Mouse (Mus musculus) thymus, postnatal 4 days (tissue): Measurements from ENCODE around the gene Tom1l2.

Source experiments
- DNase-seq: peaks from one replicate; pipeline ENCODE4 v3.0.0; 2021

Tom1l2 gene

DNA sequence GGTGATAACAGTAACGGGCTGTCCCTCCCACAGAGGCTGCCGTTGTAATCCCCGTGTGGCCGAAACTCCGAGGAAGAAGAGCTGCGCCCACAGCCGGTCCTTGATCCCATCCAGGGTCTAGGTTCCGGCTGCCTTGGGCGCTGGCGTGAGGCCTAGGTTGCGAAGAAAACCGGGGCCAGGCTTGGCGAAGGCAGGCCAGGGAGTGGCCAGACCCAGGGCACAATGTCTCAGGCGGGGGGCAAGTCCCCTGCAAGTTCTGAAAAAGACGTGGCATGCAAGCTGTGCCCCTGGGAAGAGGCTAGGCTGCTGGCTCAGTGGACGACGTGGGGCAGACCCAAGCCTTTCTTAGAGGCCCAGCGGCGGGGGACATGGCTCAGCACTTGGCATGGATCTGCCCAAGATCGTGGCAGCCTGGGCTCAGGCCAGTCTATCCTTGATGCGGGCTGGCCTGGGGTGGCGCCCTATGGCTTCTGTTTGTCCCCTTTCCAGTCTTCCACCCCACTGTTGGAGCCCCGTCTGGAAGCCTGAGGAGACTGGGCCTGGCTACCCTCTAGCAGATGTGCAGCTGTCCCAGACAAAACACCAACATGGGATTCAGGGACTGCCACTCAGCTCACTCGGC is 154.6 kb downstream of the Tom1l2 start:
- peak; percentile 35 for DNase-seq

DNA sequence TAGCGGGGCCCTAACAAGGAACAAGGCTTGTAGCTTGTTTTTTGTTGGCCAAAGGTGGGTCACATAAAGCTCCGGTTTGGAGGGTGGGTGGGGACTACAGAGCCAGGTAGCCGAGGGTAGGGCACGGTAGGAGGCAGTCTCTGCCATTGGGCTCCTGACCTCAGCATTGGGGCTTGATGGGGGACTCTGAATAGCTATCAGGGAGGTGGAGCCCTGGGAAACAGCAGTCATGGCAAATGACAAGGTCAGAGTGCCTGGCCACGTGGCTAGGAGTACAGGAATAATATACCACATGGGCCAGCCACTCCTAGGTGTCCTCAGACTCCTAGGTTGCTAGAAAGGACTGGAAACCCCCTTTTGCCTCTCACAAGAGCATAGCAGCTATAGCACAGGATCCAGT is 156.4 kb downstream of the Tom1l2 start:
- DNase-seq: no peak

DNA sequence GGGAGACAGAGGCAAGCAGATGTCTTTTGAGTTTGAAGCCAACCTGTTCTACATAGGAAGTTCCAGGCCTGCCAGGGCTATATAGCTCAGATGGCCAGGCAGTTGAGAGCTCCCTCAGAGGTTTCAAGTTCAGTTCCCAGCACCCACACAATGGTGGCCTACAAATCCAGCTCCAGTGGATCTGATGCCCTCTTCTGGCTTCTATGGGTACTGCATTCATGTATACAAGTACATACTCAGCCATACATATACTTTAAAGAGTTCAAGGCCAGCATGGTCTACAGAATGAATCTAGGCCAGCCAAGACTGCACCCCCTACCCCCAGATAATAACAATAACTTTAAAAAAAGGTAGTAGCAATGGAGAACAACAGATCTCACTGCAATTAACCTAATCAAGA is 157.6 kb downstream of the Tom1l2 start:
- DNase-seq: peak; percentile 45

DNA sequence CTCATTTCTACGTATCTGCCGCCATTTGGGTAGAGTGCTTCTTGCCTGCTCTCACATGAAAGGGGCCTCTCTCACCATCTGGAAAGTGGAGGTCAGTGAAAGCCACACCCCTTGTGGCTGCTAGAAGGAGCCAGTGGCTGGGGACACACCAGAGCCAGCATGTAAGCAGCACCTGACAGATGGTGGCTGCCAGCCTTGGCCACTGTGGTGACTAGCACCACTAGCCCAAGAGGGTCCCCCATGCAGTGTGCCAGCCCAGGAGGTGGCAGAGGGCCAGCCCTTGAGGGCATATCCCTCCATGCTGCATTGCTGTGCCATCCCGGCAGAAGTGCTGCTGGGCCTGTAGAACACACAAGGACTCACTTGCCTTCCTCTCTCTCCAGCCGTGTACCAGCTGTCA is 159.1 kb downstream of the Tom1l2 start:
- no peak for DNase-seq

DNA sequence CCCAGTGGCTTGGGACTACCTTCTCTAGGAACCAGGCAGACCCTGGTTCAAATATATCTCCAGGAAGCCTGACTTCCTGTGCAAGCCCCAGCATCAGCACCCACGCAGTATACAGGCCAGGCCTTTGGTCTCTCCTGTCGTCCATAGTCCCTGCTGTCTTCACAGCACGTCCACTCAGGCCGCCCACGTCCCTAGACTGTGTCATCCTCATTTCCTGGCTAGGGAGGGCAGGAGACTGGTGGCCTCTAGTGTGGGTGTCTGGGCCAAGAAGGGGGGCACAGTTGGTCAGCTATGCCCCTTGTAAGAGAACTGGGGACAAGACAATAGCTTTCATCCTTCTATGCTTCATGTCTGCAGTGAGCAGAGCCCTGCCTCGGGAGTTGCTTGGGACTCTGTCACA is 160.2 kb downstream of the Tom1l2 start:
- no peak for DNase-seq

DNA sequence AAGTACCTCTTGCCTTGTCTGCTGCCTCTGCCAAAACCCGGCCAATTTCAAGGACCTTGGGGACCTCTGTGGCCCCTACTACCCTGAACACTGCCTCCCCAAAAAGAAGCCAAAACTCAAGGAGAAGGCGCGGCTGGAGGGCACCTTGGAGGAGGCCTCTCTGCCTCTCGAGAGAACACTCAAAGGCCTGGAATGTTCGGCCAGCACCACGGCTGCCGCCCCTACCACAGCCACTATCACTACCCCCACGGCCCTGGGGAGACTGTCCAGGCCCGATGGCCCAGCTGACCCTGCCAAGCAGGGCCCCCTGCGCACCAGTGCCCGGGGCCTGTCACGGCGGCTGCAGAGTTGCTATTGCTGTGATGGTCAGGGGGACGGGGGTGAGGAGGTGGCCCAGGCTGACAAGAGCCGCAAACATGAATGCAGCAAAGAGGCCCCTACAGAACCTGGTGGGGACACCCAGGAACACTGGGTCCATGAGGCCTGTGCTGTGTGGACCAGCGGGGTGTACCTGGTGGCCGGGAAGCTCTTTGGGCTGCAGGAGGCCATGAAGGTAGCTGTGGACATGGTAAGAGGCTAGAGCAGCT is 162.6 kb downstream of the Tom1l2 start:
- no peak for DNase-seq

DNA sequence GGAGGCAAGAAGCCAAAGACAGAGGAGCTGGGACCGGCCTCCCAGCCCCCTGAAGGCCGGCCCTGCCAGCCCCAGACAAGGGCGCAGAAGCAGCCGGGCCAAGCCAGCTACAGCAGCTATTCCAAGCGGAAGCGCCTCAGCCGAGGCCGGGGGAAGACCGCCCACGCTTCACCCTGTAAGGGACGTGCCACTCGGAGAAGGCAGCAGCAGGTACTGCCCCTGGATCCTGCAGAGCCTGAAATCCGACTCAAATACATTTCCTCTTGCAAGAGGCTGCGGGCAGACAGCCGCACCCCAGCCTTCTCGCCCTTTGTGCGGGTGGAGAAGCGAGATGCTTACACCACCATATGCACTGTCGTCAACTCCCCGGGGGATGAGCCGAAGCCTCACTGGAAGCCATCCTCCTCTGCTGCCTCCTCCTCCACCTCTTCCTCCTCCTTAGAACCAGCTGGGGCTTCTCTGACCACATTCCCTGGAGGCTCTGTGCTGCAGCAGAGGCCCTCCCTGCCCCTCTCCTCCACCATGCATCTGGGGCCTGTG is 163.1 kb downstream of the Tom1l2 start:
- peak; percentile 27 for DNase-seq

DNA sequence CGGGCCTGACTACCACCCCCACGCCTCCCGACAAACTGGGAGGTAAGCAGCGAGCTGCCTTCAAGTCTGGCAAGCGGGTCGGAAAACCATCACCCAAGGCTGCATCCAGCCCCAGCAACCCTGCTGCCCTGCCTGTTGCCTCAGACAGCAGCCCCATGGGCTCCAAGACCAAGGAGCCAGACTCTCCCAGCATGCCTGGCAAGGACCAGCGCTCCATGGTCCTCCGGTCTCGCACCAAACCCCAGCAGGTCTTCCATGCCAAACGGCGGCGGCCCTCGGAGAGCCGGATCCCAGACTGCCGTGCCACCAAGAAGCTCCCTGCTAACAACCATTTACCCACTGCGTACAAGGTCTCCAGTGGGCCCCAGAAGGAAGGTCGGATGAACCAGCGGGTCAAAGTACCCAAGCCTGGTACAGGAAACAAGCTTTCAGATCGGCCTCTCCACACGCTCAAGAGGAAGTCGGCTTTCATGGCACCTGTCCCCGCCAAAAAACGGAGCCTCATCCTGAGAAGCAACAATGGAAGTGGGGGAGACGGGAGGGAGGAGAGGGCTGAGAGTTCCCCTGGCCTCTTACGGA is 164.3 kb downstream of the Tom1l2 start:
- peak; percentile 45 for DNase-seq

DNA sequence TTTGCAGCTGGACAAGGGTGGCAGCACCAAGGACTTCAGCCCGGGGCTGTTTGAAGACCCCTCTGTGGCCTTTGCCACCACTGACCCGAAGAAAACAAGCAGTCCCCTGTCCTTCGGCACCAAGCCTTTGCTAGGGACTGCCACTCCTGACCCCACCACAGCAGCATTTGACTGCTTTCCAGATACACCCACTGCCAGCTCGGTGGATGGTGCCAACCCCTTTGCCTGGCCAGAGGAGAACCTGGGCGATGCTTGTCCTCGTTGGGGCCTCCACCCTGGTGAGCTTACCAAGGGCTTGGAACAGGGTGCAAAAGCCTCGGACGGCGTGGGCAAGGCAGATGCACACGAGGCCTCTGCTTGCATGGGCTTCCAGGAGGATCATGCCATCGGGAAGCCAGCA is 165.6 kb downstream of the Tom1l2 start:
- DNase-seq: no peak

DNA sequence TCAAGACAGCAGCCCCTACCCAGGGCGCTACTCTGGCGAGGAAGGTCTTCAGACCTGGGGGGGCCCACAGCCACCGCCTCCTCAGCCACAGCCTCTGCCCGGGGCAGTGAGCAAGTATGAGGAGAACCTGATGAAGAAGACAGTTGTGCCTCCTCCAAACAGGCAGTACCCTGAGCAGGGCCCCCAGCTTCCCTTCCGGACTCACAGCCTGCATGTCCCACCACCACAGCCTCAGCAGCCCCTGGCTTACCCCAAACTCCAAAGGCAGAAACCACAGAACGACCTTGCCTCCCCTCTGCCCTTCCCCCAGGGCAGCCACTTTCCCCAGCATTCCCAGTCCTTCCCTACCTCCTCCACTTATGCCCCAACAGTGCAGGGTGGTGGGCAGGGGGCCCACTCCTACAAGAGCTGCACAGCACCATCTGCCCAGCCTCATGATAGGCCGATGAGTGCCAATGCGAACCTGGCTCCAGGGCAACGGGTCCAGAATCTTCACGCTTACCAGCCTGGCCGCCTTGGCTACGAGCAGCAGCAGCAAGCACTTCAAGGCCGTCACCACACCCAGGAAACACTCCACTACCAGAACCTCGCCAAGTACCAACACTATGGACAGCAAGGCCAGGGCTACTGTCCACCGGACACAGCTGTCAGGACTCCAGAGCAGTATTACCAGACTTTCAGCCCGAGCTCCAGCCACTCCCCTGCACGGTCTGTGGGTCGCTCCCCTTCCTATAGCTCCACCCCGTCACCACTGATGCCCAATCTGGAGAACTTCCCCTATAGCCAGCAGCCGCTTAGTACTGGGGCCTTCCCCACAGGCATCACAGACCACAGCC is 167.1 kb downstream of the Tom1l2 start:
- DNase-seq: peak; percentile 74

DNA sequence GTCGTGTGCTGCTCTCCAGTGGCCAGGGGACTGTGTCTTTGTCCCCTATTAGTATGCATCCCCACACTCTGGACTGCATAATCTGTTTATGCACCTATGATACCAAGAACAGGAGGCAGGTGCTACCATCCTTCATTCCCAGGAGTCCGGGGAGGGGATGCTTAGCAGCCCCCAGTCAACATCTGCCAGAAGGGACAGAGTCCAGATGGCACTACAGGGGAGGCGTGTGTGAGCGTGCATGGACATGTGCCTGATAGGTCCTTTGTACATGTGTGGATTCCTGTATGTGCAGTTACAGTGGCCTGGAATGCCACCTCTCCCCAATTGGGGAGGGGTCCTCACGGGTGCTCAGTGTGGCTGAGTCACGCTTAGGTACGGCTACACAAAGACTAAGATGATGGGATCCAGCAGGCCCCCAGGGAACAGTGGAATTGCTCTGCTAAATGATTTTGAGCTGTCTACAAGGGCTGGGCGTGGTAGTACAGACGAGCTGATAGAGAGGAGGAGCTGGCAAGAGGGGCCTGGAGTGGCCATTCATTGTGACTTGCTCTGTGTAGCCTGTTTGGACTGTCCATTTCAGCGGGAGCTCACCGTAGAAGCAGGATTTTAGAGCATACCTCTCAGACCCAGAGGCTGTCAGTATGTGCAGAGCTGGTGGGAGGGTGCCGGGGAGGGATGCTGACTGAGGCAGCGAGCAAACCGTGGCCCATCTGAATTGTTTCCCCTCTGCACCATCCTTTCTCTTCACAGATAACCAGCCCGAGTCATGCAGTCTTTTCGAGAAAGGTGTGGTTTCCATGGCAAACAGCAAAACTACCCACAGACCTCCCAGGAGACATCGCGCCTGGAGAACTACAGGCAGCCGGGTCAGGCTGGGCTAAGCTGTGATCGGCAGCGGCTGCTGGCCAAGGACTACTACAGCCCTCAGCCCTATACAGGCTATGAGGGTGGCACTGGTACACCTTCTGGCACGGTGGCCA is 168.1 kb downstream of the Tom1l2 start:
- DNase-seq: peak; percentile 55

DNA sequence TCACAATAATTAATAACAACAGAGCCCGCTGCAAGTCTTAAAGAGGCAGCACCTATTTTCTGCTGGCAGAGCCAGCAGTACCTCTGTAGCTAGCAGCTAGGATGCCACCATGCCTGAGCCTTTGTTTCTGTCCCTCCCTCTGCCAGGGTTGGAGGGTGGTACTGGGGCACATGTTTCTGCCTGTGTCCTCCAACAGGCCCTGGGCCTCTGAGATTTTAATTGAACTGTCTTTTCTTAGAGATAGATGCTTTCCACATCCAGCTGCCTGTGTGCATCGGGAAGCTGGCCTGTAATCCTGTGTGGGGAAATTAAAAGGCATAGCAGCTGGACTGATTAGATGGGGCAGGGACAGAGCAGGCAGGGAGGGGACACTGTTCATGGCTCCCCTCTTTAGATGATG is 170.0 kb downstream of the Tom1l2 start:
- no peak for DNase-seq

DNA sequence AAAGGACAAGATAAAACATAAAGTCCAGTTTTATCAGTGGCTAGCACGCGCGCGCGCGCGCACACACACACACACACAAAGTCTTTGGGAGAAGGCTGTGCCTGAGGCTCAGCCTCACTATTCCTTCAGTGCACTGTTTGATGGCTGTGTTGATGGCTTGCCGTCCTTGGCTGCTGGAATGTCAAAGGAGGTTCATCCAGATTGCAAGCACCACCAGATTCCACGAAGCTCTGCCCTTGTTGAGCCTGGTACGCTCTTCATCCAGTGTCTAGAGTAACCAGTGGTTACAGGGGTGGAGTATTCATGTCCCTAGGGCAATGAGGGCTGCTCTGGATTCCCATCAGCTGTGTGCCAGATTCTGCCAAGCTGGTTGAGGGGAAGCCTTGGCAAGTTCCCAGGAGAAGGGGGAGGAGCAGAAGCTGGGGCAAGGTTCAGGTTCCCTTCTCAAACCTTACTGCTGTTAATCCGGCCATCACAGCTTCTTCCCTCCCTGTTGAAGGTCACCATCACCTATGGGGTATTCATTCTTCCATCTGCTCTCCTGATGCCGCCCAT is 170.5 kb downstream of the Tom1l2 start:
- no peak for DNase-seq

DNA sequence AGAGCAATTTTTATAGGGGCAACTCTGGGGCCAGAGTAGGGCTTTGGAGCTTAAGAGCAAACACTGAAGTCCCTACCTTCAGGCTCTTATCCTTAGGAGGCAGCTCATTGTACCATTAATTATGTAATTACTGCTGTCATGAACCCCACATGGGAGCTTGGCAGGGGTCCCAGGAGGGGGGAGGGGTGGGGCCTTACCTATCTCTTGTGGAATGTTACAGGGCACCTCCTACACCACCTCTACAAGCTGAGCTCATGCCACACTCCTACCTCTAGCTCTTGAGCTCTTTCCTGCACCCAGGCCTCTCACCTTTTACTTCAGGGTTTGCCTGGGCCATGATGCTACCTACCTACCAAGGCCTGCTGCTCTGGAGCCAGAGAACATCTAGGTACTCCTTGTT is 174.2 kb downstream of the Tom1l2 start:
- no peak for DNase-seq

DNA sequence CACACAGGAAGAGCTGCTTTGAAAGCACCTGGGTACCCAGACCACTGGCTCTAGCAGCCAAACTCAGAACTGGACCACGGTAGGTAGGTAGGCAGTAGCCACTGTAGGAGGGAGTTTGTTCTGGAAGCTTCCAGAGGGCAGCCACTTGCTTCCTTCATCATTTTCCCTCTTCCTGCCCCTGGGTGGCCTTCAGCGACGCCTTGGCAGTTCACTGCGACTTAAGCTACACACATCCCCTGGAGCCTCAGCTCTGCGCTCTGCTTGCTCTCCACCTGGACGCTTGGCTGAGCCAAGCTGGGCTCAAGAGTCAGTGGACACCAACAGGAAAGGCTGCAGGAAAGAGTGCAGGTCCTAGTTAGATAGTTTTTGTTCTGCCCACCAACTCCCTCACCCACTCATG is 174.7 kb downstream of the Tom1l2 start:
- DNase-seq: no peak

DNA sequence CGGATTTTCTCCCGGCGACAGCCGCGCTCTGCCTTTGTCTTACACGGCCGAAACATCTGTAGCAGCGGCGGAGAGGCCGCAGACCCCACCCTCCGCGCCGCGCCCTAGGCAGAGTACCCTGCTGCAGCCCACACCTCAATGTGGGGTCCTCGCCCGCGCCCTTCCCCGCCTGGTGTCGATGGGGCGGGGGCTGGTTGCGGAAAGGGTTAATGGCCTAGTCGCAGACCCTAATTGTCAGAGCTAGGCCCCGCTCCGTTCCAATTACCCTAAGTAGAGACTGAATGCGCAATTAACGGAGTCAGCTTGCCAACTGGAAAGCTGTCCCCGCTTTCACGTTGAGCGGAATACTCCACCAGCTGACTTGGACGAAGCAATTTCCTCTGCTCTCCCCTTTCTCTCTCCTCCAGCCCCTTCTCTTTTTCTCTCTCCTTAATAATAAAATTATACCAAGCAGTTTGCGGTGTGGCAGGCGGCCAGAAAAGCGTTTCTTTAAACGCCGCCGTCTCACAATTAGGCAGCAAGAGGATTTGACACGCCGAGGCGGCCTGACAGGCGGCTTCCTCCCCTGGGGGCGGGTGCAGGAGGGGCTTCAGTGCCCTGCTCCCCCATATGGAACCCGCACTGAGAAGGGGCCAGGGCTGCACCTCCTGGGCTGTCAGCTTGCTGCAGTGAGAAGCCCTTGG is 175.6 kb downstream of the Tom1l2 start:
- DNase-seq: peak; percentile 73
